Mouse (Mus musculus) left cerebral cortex, adult 2 months (tissue): ENCODE measurements around the gene Ubfd1. TPM values are rescaled to one million over a fixed set of nuclear protein-coding genes. Genes with fewer than 3 reads are reported as not detected.

Experiments
- DNase-seq, 2 experiments: peaks; one replicate each; pipeline ENCODE4 v3.0.0; 2021 to 2022; ENCODE audit warnings: low spot score in 2 of 2, mixed read lengths in 1 of 2; ENCODE audit errors: extremely low spot score in 1 of 2
- H3K27ac ChIP-seq: fragments of 200-600 bp; 2 replicates; pipeline ENCODE4 v1.8.1; 2022
- H3K4me3 ChIP-seq: fragments of 200-600 bp; 2 replicates; pipeline ENCODE4 v1.8.1; 2022
- CTCF ChIP-seq: fragments of 200-600 bp; IDR thresholded peaks from 2 replicates; pipeline ENCODE4 v1.8.1; 2022; ENCODE audit warnings: antibody characterized with exemption, mild to moderate bottlenecking, moderate library complexity
- intact Hi-C: fragments of 180-260 bp; cut with DNase I; formaldehyde crosslinking; loops from one replicate; pipeline ENCODE4 v1.15.1; 2025
- total RNA-seq, 2 experiments: library from RNA; stranded (reverse); gene quantifications; 2 replicates each; pipeline ENCODE4 v1.2.3; 2021

Ubfd1 gene
- total RNA-seq, 2 experiments from 2014 or later = 59.2 to 60.4 TPM

GRCm38 (mm10) chr7:122048191-122048590 lies 18.8 kb upstream of the Ubfd1 start:
- TF ChIP-seq CTCF = no peak
- no peak for DNase-seq
- Histone ChIP-seq H3K4me3 (no peak overlapping the region), H3K27ac (no peak overlapping the region)
- intact Hi-C loops = no loop called here

GRCm38 (mm10) chr7:122050834-122051233 lies 16.1 kb upstream of the Ubfd1 start:
- no peak overlapping the region for H3K27ac ChIP-seq
- intact Hi-C loops = no loop called here
- no peak overlapping the region for H3K4me3 ChIP-seq
- no peak for TF ChIP-seq CTCF
- DNase-seq = no peak

GRCm38 (mm10) chr7:122056633-122057032 lies 10.3 kb upstream of the Ubfd1 start:
- Histone ChIP-seq H3K4me3 (no peak overlapping the region), H3K27ac (no peak overlapping the region)
- intact Hi-C loops = no loop called here
- no peak for DNase-seq
- no peak for TF ChIP-seq CTCF

- no peak overlapping the region for H3K27ac ChIP-seq
Measured at GRCm38 (mm10) chr7:122065656-122066055, 1.3 kb upstream of the Ubfd1 start.

GRCm38 (mm10) chr7:122066102-122066944 lies 652 bp upstream of the Ubfd1 start:
- peak overlapping the region; percentile 99 for H3K27ac ChIP-seq
- intact Hi-C loops = loop anchor here (2.0 kb wide), 2 partner anchors 32 to 86 kb away; partner anchors contain the start of gene Cog7

More at GRCm38 (mm10) chr7:122065656-122066055, 1.3 kb upstream of the Ubfd1 start:
- TF ChIP-seq CTCF = no peak
- intact Hi-C loops = loop anchor here (2.0 kb wide), 2 partner anchors 33 to 85 kb away; partner anchors contain the start of gene Cog7
- no peak for DNase-seq
- no peak overlapping the region for H3K4me3 ChIP-seq

GRCm38 (mm10) chr7:122067517-122068381 lies 774 bp downstream of the Ubfd1 start:
- TF ChIP-seq CTCF = peak; percentile 13
- Histone ChIP-seq H3K4me3 (peak overlapping the region; percentile 98), H3K27ac (peak overlapping the region; percentile 99)
- intact Hi-C loops = loop anchor here (1.0 to 2.0 kb wide), 3 partner anchors 31 to 87 kb away; partner anchors contain the start of gene Cog7
- DNase-seq = peak in 1 of 2 experiments; percentile 37

More at GRCm38 (mm10) chr7:122066102-122066944, 652 bp upstream of the Ubfd1 start:
- peak in 1 of 2 experiments; percentile 17 for DNase-seq
- no peak for TF ChIP-seq CTCF
- H3K4me3 ChIP-seq = peak overlapping the region; percentile 98

GRCm38 (mm10) chr7:122074374-122074773 lies 7.4 kb downstream of the Ubfd1 start:
- Histone ChIP-seq H3K27ac (no peak overlapping the region), H3K4me3 (no peak overlapping the region)
- no peak for TF ChIP-seq CTCF
- DNase-seq = no peak
- intact Hi-C loops = no loop called here

- Histone ChIP-seq H3K4me3 (no peak overlapping the region), H3K27ac (no peak overlapping the region)
- intact Hi-C loops = no loop called here
- TF ChIP-seq CTCF = no peak
- DNase-seq = no peak
Measured at GRCm38 (mm10) chr7:122079798-122080554, 13.0 kb downstream of the Ubfd1 start.

GRCm38 (mm10) chr7:122081071-122081470 lies 14.1 kb downstream of the Ubfd1 start:
- no peak for DNase-seq
- H3K4me3 ChIP-seq = no peak overlapping the region
- H3K27ac ChIP-seq = no peak overlapping the region
- intact Hi-C loops = no loop called here
- no peak for TF ChIP-seq CTCF

GRCm38 (mm10) chr7:122087195-122087982 lies 20.4 kb downstream of the Ubfd1 start:
- intact Hi-C loops = no loop called here
- no peak overlapping the region for H3K27ac ChIP-seq
- no peak for TF ChIP-seq CTCF
- H3K4me3 ChIP-seq = no peak overlapping the region
- DNase-seq = no peak
